Mouse (Mus musculus) bone marrow macrophage, adult 2 months (primary cell): ENCODE data around the gene Coq9.

ENCODE experiments used
- CTCF ChIP-seq: IDR thresholded peaks from 2 replicates; pipeline ENCODE4 v1.5.1; 2012; ENCODE audit warnings: low read depth, mild to moderate bottlenecking, low read length, moderate library complexity
- POLR2A ChIP-seq: IDR thresholded peaks from 2 replicates; pipeline ENCODE4 v1.6.1; 2012; ENCODE audit warnings: mild to moderate bottlenecking, low read depth, low read length, borderline replicate concordance

DNA sequence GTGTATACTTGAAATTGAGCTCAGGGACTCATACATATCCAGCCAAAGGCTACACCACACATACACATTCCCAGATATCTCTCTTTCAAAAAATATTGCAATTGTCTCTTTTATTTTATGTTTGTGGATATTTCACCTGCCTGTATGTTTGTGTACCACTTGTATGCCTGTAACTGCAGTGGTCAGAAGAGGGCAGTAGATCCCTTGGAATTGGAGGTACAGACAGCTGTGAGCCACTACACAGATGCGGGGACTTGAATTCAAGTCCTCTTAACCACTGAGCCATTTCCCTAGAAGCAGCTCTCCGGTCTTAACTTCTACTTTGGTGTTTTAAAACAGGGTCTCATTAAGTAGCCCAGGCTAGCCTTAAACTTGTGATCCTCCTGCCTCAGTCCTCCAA, 43.3 kb upstream of the Coq9 start:
- TF ChIP-seq CTCF (no peak), POLR2A (no peak)
